Mouse (Mus musculus) monocyte, adult 2 months (primary cell): ENCODE data around the gene Nedd4.
A peak's percentile ranks its signal among the peaks of the same experiment; 100 is the strongest.
"Not testable (repeated sequence)": the region's sequence is repeated elsewhere in the genome, so short reads cannot be mapped to it uniquely, and the experiment has no call there.

Experiments used
- DNase-seq, 2 experiments: peaks; one replicate each; pipeline ENCODE4 v3.0.0; 2022; ENCODE audit warnings: low spot score in 2 of 2, low read depth in 1 of 2

The Nedd4 gene

GRCm38 (mm10) chr9:72649781-72650180, 12.4 kb upstream of the Nedd4 start:
- no peak for DNase-seq

DNA sequence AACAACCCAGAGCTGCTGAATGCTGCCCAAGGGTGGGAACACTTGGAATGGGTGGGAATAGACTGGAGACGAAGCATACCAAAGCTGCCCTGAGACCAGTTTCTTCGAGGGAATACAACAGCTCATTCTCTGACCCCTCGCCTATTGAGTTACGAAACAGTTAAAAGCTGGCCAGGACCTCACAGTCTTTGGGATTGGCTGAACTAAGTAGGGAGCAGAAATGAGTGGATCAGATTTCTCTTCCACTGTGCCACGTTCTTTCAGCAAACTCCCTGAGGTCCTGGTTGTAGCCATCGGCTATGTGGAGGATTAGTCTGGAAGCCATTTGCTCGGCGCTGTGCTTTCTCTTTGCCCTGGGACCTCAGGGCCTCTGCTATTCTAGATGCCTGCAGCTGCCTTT, 9.2 kb upstream of the Nedd4 start:
- DNase-seq: no peak

DNA sequence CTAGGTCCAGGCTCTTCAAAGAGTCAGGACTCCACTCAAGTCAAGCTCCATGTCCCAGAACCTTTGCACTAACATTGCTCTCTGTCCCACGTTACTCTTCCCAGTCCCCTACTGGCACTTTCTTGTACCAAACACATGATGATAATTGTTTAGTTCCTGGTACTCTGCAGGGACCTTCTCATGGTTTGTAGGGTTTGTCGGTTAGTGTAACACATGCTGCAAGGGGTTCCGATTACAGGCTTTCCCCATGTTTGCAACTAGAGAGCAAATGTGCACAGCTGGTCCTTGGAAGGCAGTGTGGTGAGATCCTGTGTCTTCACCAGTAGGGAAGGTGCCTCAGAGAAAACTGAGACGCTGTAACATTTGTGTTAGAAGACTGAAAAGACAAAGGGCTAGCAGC, 8.6 kb upstream of the Nedd4 start:
- DNase-seq: no peak

- DNase-seq: peak in 1 of 2 experiments; percentile 41
Measured at GRCm38 (mm10) chr9:72654593-72655242, 7.4 kb upstream of the Nedd4 start.

- DNase-seq: no peak
Measured at GRCm38 (mm10) chr9:72655602-72656001, 6.5 kb upstream of the Nedd4 start.

- DNase-seq: no peak
Measured at GRCm38 (mm10) chr9:72656491-72656890, 5.7 kb upstream of the Nedd4 start.

DNA sequence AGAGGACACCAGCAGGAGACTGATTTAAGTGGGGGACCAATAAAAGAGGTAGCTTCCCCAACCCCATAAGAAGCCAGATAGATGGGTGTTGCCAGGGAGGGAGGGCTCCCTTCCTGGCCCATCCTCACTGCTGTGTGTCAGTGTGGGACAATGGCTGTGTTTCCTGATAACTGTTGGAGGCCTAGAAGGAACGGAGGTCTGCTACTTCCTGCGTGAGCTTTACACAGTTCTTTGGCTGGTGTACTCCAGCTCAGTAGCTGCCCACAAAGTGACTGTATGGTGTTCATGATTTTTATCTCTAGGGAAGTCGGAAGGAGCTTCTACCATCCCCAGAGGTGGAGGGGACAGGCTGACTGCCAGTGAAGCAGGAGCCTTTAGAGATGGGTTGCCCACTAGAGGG, 5.2 kb upstream of the Nedd4 start:
- DNase-seq: no peak

- DNase-seq: no peak
Measured at GRCm38 (mm10) chr9:72657694-72658093, 4.5 kb upstream of the Nedd4 start.

GRCm38 (mm10) chr9:72660139-72660538, 2.0 kb upstream of the Nedd4 start:
- peak; percentile 42 to 47 for DNase-seq

- no peak for DNase-seq
Measured at GRCm38 (mm10) chr9:72660911-72661310, 1.2 kb upstream of the Nedd4 start.

GRCm38 (mm10) chr9:72661561-72661894, 618 bp upstream of the Nedd4 start:
- no peak for DNase-seq

- DNase-seq: no peak
Measured at GRCm38 (mm10) chr9:72662691-72663533, 766 bp downstream of the Nedd4 start.

- DNase-seq: no peak
Measured at GRCm38 (mm10) chr9:72663534-72663918, 1.4 kb downstream of the Nedd4 start.

DNA sequence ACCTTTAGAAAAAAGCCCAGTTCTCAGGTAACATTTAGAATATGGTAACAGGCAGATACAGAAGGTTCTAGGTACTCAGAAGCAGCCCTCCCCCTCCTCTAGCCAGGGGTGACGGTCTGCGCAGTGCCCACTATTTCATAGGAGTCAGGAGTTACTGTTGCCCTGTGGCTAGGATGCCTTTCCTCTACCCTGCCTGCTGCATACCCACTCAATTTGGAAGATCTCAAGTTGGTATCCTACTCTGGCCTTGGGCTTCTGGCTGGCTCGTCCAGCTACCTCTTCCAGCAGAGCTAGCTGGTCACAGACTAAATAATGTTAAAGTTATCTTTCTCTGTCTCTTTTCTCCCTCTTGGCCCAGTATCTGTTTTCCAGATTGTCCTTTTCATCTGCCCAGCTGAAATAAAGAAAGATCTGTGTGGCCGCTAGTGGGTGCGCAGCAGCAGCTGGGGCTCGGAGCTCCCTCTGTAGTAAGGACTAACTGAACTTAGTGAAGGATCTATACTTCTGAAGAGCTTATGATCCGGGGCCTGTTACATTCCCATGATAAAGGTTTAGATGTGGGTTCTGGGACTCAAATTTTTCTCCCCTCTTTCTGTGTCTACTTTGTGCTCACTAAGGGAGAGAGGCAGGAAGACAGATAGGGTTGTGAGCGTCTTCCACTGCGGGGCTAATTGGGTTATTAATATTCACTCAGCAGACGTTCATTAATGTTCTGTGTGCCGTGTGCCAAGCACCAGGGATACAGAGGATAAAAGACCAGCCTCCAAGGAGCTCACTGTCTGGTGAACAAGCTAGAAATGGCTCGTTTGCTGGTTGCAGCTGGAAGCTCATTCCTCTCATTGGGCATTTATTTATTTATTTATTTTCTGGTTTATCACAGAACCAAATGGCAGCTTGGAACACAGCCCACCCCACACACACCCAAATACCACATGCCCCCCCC, 2.5 kb downstream of the Nedd4 start:
- DNase-seq: no peak

DNA sequence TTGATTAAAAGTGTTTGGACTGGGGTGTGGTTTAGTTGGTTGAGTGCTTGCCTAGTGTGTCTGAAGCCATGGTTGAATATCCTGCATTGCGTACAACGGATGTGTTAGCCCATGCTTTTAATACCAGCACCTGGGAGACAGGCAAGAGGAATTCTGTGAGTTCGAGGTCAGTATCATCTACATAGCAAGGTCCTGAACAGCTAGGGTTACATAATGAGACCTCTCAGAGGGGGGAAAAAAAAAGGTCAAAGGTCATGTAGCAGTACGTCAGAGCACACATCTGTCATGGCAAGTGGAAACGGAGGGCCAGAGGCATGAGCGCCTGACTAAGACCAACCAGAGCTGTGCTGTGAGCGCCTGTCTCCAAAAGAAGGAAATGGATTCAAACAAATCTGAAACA, 3.4 kb downstream of the Nedd4 start:
- no peak for DNase-seq

DNA sequence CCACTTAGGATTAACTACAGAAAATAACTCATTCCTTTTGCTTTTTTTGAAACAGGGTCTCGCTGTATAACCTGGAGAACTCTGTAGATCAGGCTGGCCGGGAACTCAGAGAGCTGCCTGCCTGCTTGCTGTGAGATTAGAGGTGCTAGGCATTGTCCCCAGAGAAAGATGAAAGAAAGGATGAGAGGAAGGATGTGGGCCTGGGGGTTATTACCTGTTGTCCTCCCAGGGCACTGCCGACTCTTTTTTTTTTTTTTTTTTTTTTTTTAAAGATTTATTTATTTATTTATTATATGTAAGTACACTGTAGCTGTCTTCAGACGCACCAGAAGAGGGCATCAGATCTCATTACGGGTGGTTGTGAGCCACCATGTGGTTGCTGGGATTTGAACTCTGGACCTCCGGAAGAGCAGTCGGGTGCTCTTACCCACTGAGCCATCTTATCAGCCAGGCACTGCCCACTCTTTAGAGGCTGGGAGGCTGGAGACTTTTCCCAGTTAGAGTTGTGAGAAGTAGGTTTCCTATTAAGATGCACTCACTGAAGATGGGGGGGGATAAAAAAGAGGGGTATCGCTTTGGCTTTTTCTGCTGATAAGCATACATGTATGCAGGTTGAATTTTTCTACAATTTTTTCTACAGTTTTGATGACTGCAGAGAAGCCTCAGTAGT, 4.3 kb downstream of the Nedd4 start:
- not testable (repeated sequence) for DNase-seq

DNA sequence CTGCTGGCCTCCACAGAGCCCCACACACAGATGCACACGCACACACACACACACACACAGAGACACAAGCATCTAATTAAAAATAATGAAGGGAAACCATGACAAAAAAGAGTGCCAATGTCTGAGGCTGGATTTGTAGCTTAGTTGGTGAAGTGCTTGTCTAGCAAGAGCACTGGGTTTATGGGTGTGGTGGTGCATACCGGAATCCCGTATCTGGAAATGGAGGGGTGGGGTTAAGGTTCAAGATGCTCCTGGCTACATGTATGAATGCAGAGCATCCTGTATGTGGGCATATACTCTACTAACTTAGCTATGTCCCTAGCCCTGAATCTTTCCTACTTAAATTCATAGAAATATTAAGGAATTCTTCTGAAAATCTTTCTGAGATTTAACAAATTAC, 5.0 kb downstream of the Nedd4 start:
- no peak for DNase-seq

- no peak for DNase-seq
Measured at GRCm38 (mm10) chr9:72669383-72669782, 7.2 kb downstream of the Nedd4 start.

DNA sequence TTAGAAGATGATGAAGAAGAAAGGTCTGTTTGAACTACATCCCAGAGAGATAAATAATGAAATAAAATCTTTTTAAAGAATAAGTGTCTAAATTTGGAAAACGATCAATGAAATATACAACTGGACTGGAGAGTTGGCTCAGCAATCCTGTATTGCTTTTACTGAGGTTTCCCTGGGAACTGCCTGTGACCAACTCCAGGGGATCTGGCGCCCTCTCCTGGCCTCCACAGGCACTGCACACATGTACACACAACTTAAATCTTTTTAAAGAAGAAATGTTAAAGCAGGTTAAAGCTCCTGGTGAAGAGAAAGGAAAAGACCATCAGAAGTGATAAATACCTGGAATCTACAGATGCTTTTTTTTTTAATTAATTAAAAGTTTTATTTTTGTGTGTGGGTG, 10.2 kb downstream of the Nedd4 start:
- DNase-seq: peak; percentile 42 to 63

GRCm38 (mm10) chr9:72674957-72675744, 13.0 kb downstream of the Nedd4 start:
- no peak for DNase-seq
